Mouse (Mus musculus): ENCODE measurements around the gene Cyp11a1.

- TF ChIP-seq CTCF (IDR thresholded peaks at IDR 0.05; ENCODE audit: control insufficient read depth, insufficient read depth, low read length) (no peak), POLR2A (IDR thresholded peaks at IDR 0.05; ENCODE audit: borderline replicate concordance, control insufficient read depth, low read depth, low read length) (no peak)
Measured at GRCm38 (mm10) chr9:57965281-57966185, 40.7 kb upstream of the Cyp11a1 start.
